Mouse (Mus musculus): ENCODE data around the gene Stard5. TPM values are rescaled to one million over a fixed set of nuclear protein-coding genes. Genes with fewer than 3 reads are reported as not detected.

The Stard5 gene
- 12.9 and 13.4 TPM in 2 replicates for polyA plus RNA-seq (2015; fragmentation: Nextera tagmentation; extraction: Ambion mirVana)

DNA sequence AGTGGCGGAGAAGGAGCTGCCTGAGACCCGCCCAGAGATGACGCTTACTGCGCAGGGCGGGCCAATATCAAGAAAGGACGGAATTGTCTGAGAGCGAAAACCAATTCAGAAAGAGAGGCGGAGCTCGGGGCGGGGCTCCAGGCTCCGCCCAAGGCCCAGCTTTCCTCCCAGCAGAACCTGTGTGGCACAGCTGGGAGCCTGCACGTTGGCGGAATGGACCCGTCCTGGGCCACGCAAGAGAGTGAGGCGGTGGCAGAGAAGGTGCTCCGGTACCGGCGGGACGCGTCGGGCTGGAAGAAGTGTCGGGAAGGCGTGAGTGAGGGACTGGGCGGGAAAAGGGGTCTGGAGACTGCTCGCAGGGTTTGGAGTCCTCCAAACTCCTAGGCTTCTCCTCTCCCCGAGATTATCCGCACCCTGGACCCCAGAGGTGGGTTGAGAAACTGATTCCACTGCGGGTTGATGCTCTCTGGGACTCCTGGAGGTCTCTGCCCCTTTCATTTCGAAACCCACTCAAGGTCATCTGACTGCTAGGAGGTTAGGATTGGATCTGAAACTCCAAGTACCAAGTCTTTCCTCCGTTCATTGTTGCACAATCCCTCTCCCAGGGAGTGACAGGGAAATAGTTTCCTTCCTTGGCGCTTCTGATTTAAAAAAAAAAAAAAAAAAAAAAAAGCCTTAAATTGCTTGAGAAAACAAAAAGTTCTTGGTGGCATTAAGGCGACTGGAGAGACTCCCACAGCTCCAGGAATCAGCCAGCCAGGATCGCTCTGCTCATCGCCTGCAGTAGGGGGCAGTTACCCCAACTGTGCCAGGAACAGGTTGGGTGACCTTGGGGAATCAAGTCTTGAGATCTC lies at the start of gene Stard5:
Gene Stard5, plus strand, starts transcription at position 132 of the 854 bp plus-strand sequence.
- DNase-seq (ENCODE audit: low spot score) (peak; percentile 98), ATAC-seq (peak; percentile 99)
- no peaks in the 10 kb centered on the region for H3K27me3 ChIP-seq (replicated peaks; ENCODE audit: insufficient read depth, low read length)
- peak within 1 kb of the TSS; percentile 79 for H3K4me2 ChIP-seq (replicated peaks; ENCODE audit: low read depth, low read length)
- H3K27ac ChIP-seq (ENCODE audit: low read length) = peak within 1 kb of the TSS; percentile 84
- H3K4me1 ChIP-seq (ENCODE audit: insufficient read depth, low read depth, low read length) = peaks cover 9% of the 10 kb centered on the region; the same call in 1 of the 2 replicates
- TF ChIP-seq EP300 (IDR thresholded peaks at IDR 0.05) = 0 out of 2 replicates have a peak, but pooled peaks have one; percentile 8
- TF ChIP-seq CTCF (IDR thresholded peaks at IDR 0.05) = no peak
- H3K4me3 ChIP-seq (ENCODE audit: low read depth, low read length) = peak within 1 kb of the TSS; percentile 63
- H3K36me3 ChIP-seq (ENCODE audit: insufficient read depth, low read length) = 0 out of 2 replicates have a peak, but pooled peaks cover 4% of the 10 kb centered on the region
- H3K9ac ChIP-seq (replicated peaks; ENCODE audit: low read depth) = peak within 1 kb of the TSS; percentile 62
- under 1% methylated on average over 35 of the region's 35 CpGs for WGBS
- no peaks in the 10 kb centered on the region for H3K9me3 ChIP-seq (ENCODE audit: low read length)

DNA sequence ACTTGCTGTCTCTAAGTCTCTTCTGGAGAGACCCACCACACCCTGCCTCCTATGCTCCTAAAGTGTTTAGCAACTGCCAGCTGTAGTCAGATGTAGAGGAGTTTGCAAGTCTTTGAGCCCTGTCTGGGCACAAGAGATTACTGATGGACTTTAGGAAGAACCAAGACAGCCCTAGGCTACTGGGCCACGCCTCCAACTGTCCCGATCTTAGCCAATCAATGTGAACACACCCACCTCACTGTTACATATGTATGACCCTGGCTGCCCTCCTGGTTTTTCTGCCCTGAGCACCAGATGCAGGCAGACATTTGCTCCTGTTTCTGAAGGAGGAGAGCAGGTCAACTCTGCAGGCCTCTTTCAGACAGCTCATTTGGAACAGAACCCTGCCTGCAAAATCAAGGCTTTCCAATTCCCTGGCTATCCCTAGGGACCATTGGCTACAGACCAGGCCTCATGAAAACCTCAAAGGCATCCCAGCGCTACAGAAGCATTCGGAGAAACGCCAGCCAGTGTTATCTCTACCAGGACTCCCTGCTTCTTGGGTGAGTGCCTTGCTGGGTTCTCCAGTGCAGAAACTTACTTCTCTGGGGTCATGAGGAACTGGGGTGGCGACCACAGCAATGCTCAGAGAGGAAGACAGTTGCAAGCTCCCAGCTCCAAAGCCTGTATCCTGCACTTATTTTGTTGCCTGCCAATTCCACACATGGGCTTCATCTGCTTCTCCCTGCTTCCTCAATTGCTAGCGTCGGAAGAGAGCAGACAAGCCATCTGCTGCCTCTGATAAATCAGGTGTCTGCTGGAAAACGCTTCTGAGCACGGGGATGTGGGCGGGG lies 46.9 kb upstream of the Stard5 start, which contains the start of gene Tmc3:
Gene Tmc3, plus strand, starts transcription at position 289 of the 833 bp plus-strand sequence.
- Histone ChIP-seq H3K9me3 (ENCODE audit: low read length) (no peaks in the 10 kb centered on the region), H3K9ac (replicated peaks; ENCODE audit: low read depth) (no peak within 1 kb of the TSS), H3K4me1 (ENCODE audit: insufficient read depth, low read depth, low read length) (no peaks in the 10 kb centered on the region), H3K36me3 (ENCODE audit: insufficient read depth, low read length) (no peaks in the 10 kb centered on the region), H3K4me3 (ENCODE audit: low read depth, low read length) (no peak within 1 kb of the TSS), H3K27me3 (replicated peaks; ENCODE audit: insufficient read depth, low read length) (no peaks in the 10 kb centered on the region), H3K27ac (ENCODE audit: low read length) (no peak within 1 kb of the TSS), H3K4me2 (replicated peaks; ENCODE audit: low read depth, low read length) (no peak within 1 kb of the TSS)
- WGBS = 42% methylated on average over 11 of the region's 11 CpGs
- DNase-seq (ENCODE audit: low spot score) (no peak), ATAC-seq (no peak)
- no peak for TF ChIP-seq CTCF (IDR thresholded peaks at IDR 0.05)
- TF ChIP-seq EP300 (IDR thresholded peaks at IDR 0.05) = no peak

DNA sequence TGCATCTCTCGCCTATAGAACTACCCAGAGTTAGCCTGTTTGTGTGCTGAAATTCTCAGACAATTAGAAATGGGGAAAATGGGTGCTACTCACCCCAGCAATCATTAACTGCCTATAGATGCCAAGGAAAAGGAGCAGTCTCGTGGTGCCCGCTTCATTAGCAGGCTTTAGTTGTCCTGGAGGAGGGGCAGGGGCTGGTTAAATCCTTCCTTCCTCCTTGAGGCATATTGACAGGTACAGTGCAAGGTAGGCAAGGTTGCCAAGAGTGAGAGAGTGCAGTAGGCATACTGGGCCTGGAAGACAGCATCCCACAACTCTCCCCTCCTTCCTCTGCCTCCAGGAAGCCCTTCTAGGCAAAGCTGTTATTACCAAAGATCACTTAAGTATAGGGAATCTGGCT lies 37.7 kb upstream of the Stard5 start:
- no peaks in the 10 kb centered on the region for H3K27me3 ChIP-seq (replicated peaks; ENCODE audit: insufficient read depth, low read length)
- no peak overlapping the region for H3K4me3 ChIP-seq (ENCODE audit: low read depth, low read length)
- H3K4me2 ChIP-seq (replicated peaks; ENCODE audit: low read depth, low read length) = no peak overlapping the region
- H3K9ac ChIP-seq (replicated peaks; ENCODE audit: low read depth) = no peak overlapping the region
- 78% methylated on average over 3 of the region's 3 CpGs for WGBS
- no peak for ATAC-seq
- no peaks in the 10 kb centered on the region for H3K4me1 ChIP-seq (ENCODE audit: insufficient read depth, low read depth, low read length)
- no peak for TF ChIP-seq EP300 (IDR thresholded peaks at IDR 0.05)
- TF ChIP-seq CTCF (IDR thresholded peaks at IDR 0.05) = no peak
- H3K27ac ChIP-seq (ENCODE audit: low read length) = no peak overlapping the region
- no peak for DNase-seq (ENCODE audit: low spot score)
- no peaks in the 10 kb centered on the region for H3K9me3 ChIP-seq (ENCODE audit: low read length)
- H3K36me3 ChIP-seq (ENCODE audit: insufficient read depth, low read length) = no peaks in the 10 kb centered on the region

DNA sequence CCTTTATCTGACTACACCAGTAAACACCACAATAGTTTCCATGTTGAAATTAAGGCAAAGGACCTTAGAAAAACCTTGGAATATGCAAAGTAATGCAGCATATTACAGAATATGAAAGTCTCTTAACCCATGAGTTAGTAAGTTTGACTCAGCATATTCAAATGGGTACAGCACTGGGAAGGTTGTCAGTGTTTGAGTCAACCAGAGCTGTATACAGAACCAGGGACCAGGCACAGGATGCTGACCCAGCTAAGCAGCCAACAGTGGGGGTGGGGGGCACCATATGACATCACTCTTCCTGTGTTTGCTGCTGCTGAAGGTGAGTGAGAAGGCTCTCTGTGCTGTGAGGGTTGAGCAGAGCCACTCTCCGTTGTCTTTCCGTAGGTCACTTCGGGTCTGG lies 34.7 kb upstream of the Stard5 start:
- Histone ChIP-seq H3K27me3 (replicated peaks; ENCODE audit: insufficient read depth, low read length) (no peaks in the 10 kb centered on the region), H3K4me3 (ENCODE audit: low read depth, low read length) (no peak overlapping the region), H3K9me3 (ENCODE audit: low read length) (no peaks in the 10 kb centered on the region), H3K36me3 (ENCODE audit: insufficient read depth, low read length) (no peaks in the 10 kb centered on the region), H3K4me2 (replicated peaks; ENCODE audit: low read depth, low read length) (no peak overlapping the region), H3K27ac (ENCODE audit: low read length) (no peak overlapping the region), H3K4me1 (ENCODE audit: insufficient read depth, low read depth, low read length) (no peaks in the 10 kb centered on the region), H3K9ac (replicated peaks; ENCODE audit: low read depth) (no peak overlapping the region)
- no peak for ATAC-seq
- no peak for TF ChIP-seq EP300 (IDR thresholded peaks at IDR 0.05)
- no peak for TF ChIP-seq CTCF (IDR thresholded peaks at IDR 0.05)
- 70% methylated on average over 3 of the region's 3 CpGs for WGBS
- no peak for DNase-seq (ENCODE audit: low spot score)

DNA sequence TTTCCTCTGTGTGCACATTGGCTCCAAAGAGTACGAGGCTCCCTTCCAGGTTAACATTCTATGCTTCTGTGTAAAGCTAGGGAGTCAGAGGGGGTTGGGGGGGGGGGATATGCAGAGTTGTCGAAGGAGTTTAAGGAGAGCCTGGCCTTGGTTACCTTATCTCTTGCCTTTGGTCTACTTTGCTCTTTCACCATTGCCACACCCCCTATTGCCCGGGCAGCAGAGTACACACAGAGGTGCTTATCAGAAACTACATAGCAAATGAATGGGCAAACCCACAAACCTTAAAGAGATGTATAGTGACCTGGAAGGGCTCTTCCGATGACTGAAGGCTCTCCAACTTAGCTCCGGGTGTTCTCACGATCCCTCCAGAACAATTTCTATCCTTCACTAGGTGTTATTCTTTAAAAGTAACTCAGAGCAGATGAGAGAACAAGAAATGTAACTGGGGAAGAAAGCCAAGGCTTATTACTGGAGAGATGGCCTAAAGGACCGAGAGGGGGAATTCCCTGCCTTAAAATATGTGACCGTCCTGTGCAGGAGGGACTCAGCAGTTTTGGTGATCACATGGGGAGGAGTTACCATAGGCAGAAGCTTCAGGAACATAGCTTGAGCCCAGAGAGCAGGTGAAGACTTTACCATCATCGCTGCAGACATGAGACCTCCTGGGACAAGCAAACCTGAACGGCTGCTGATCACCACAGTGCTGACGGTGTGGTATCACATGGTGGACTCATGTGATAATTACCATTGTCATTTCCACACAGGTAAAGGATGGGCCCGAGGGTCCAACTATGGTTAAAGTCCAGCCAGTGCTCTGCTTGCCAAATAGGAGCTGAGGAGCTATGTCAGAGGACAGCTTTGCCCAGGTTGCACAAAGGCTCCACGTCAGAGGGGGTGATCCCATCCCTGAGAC lies 32.5 kb upstream of the Stard5 start:
- no peaks in the 10 kb centered on the region for H3K36me3 ChIP-seq (ENCODE audit: insufficient read depth, low read length)
- TF ChIP-seq CTCF (IDR thresholded peaks at IDR 0.05) (no peak), EP300 (IDR thresholded peaks at IDR 0.05) (no peak)
- H3K27me3 ChIP-seq (replicated peaks; ENCODE audit: insufficient read depth, low read length) = no peaks in the 10 kb centered on the region
- no peaks in the 10 kb centered on the region for H3K4me1 ChIP-seq (ENCODE audit: insufficient read depth, low read depth, low read length)
- DNase-seq (ENCODE audit: low spot score) (peak; percentile 11), ATAC-seq (peak; percentile 50; the same call in 1 of the 2 replicates)
- H3K4me3 ChIP-seq (ENCODE audit: low read depth, low read length) = no peak overlapping the region
- no peak overlapping the region for H3K27ac ChIP-seq (ENCODE audit: low read length)
- H3K9ac ChIP-seq (replicated peaks; ENCODE audit: low read depth) = no peak overlapping the region
- no peaks in the 10 kb centered on the region for H3K9me3 ChIP-seq (ENCODE audit: low read length)
- no peak overlapping the region for H3K4me2 ChIP-seq (replicated peaks; ENCODE audit: low read depth, low read length)
- 64% methylated on average over 13 of the region's 13 CpGs for WGBS

Data from lung, postnatal 0 days (tissue).